Mouse (Mus musculus) gonadal fat pad, adult 2 months (tissue): ENCODE measurements around the gene Gm17657. TPM values are rescaled to one million over a fixed set of nuclear protein-coding genes. Genes with fewer than 3 reads are reported as not detected.
"Not testable (repeated sequence)": the region's sequence is repeated elsewhere in the genome, so short reads cannot be mapped to it uniquely, and the experiment has no call there.

Source experiments
- DNase-seq: peaks from one replicate; pipeline ENCODE4 v3.0.0-alpha.2; 2012; ENCODE audit warnings: low read depth
- polyA plus RNA-seq: library from polyadenylated mRNA; depleted of rRNA; stranded (reverse); fragments of >200 nt; gene quantifications from 2 replicates; pipeline ENCODE4 v1.2.3, GENCODE M21; 2012

The Gm17657 gene
- polyA plus RNA-seq, 1 experiment: not detected

DNA sequence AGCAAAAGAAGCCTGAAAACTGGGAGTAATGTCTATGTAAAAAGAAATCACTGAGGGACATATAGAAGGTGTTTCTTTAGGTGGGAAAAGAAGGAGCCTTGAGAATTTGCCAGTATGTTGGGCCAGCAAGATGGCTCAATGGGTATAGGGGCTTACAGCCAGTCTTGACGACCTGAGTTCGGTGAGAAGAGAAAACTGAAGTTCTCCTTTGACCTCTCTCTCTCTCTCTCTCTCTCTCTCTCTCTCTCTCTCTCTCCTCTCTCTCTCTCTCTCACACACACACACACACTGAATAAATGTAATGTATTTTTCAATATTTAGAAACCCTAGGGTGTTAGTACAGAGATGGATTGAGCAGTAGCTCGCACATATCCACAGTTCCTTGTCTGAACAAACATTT lies 944 bp downstream of the Gm17657 start:
- DNase-seq: no peak

DNA sequence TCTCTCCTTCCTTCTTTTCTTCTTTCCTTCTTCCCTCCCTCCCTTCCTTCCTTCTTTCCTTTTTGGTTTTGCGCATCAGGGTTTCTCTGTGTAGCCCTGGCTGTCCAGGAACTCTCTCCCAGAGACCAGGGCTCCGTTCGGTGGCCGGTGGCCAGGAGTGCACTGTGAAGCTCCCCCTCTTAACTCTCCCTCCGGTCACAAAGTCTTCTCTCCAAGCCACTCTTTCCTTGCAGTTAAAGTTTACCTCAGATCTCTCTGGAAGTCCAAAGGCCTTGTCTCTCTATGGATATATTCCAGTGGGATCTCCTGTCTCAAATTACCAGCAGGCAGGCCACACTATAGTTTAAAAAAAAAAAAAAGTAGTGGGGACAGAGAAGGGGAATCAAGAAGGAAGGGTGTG lies 4.2 kb downstream of the Gm17657 start:
- DNase-seq: no peak

DNA sequence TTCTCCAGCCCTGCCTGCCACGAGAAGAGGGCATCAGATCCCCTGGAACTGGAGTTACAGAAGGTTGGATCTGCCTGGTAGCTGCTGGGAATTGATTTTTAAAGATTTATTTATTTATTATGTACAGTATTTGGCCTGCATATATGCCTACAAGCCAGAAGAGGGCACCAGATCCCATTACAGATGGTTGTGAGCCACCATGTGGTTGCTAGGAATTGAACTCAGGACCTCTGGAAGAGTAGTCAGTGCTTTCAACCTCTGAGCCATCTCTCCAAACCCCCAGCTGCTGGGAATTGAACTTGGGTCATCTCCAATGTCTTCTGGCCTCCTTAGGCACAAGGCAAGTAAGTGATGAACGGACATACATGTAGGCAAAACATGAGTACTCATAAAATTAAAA lies 5.4 kb downstream of the Gm17657 start:
- DNase-seq: no peak

DNA sequence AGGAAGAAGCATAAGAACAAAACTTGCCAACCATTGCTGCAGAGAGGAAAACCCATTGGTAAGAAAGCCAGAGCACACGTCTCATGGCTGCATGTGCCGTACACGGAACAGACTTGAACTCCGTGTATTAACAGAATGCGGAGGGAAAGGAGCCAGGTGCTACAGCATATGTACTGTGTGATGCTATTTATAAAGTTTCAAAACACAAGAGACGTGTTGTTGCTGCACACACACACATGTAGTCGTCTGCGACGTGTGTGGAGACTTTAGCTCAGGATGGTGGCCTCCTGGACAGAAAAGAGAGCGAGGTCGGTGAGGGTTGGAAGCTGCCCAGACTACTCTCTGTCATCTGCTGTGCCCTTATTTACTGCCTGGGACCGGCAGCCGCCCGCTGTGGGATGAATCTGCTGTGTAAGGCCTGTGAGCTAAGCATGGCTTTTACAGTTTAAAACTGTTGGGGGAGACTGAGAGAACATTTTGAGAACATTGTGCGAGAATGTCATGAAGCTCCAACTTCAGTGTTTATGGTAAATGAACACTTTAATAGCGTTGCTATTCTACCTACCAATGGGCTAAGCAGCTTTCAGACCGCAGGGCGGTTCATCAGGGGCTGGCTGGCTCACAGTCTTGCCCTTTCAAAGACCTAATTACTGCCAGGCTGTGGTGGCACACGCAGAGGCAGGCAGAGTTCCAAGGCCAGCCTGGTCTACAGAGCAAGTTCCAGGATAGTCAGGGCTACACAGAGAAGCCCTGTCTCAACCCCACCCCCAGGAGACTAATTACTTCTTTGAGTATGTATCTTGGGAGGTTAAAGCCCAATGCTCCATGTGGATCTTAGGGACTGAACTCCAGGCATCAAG lies 6.4 kb downstream of the Gm17657 start:
- DNase-seq: no peak

DNA sequence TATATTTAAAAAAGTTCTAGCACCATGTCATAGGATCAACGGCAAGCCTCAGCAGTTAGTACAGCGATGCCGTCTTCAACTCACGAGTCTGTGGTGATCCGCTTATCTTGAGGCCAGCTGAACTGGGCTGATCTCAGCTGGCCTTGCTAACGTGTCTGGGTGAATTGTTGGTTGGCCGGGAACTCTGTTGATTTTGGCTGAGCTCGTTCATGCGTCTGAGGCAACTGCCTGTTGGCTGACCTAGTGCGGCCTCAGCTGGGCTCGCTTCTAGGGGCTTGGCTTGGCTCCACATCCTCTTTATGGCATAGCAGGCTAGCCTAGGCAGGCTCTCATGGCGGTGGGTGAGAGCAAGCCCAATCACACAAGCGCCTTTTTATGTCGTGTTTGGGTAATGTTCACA lies 8.0 kb downstream of the Gm17657 start:
- peak; percentile 81 for DNase-seq

DNA sequence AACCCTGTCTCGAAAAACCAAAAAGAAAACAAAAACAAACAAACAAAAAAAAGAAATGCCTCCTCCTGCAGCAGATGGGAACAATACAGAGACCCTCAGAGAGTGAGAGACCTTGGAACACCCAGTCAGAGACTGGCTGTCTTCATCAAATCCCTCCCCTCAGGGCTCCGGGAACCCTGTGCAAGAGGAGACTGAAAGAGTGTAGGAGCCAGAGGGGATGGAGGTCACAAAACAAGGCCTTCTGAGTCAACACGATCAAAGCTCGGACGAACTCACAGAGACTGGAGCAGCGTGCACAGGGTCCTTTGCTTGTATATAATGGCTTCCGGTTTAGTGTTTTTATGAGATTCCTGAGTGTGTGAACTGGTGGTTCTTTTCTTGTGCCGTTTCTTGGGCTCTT lies 9.0 kb downstream of the Gm17657 start:
- no peak for DNase-seq

DNA sequence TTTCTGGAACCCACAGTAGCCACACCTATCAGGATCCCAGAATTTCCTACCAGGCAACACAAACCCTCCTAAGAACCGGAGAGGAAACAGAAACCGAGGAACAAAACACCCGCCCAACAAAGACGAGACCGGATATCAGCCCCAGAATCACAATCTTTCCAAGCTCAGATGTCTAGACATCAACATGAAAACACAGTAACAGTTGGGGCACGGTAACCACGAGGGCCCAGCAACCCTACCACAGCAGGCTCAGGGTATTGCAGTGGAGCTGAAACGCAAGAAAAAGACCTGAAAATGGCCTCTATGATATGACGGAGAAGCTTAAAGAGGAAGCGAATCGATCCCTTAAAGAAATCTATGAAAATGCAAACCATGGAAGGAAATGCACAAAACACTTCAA lies 15.6 kb downstream of the Gm17657 start:
- DNase-seq: no peak

DNA sequence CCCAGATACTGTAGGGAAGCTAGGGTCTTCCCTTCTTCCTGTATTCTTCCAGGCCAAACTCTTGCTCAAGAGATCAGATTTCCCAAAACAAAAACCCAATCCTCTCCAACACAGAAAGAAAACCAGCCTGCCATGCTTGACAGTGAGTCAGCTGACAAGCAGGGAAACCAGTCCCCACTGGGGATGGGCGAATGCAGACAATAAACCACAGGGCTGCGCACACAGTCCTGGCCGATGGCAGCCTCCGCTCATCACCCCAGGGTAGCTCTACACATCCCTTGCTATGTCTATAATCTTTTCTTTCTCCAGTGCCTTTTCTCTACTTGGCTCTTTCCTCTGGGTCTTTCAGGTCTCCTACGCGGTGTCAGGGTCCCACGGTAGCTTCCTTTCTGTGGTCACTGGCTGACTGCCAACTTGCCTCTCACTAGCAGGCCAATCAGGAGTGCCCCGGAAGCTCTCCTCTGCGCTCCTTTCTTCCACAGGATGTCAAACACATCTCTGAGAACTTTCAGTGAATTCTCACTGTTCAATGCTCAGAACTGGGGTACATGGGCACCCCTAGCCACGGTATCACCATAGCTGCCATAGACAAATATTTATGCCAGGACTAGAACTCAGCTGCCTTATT lies 17.6 kb downstream of the Gm17657 start:
- DNase-seq: no peak

- DNase-seq: no peak
Observed at GRCm38 (mm10) chr17:29531278-29531677, 18.2 kb downstream of the Gm17657 start.

GRCm38 (mm10) chr17:29530508-29530907 lies 18.9 kb downstream of the Gm17657 start:
- DNase-seq: no peak

DNA sequence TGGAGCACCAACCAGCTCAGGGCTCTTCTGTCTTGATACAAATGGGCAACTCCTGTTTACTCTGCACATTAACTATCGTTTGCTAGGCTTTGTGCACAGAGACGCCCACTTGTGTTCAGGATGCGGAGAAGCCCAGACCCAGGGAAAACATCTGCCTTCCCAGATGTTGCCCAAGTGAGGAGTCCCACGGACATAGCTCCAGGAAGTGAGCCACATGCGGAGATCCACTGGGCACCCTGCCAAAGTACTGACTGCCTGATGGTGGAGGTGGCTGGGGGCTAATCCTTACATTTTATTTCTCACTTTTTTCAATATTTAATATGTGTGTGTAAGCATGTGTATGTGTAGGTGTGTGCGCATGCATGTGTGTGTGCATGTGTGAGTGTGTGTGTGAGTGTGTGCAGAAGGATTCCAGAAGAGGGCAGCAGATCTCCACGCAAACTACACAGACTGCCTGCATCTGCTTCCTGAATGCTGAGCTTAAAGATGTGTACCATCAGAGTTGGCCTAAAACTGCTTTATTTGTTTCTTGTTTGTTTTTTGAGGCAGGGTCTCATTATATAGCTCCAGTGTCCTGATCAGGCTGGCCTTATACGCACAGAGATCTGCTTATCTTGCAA lies 20.8 kb downstream of the Gm17657 start:
- no peak for DNase-seq

- no peak for DNase-seq
Observed at GRCm38 (mm10) chr17:29525613-29526012, 23.8 kb downstream of the Gm17657 start.

- no peak for DNase-seq
Observed at GRCm38 (mm10) chr17:29519731-29520130, 29.7 kb downstream of the Gm17657 start.

- DNase-seq: not testable (repeated sequence)
Observed at GRCm38 (mm10) chr17:29518665-29519064, 30.8 kb downstream of the Gm17657 start.

- DNase-seq: no peak
Observed at GRCm38 (mm10) chr17:29514435-29514834, 35.0 kb downstream of the Gm17657 start.

DNA sequence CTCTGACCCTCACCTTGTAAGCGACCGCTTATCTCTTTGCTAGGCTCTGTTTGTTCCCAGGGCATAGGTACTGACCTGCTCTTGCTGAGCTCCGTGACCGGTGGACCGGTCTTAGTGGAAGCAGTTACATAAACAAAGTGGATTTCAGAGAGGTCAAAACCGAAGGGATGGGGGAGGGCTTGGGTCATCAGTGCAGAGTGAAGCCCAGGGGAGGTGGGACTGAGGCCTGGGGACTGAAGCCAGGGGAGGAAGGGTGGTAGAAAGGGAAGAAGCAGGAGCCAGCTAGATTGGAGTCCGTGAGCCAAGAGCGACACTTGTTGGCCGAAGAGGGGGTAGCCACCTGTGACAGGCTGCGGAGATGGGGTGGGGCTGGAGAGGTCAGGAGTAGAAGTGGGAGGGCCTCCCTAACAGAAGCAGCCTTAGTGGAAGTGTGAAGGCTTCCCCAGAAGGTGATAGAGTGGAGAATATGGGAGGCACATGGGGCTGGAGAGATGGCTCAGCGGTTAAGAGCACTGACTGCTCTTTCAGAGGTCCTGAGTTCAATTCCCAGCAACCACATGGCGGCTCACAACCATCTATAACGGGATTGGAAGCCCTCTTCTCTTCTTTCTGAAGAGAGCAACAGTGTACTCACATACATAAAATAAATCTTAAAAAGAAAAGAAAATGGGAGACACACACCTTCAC lies 36.3 kb downstream of the Gm17657 start:
- DNase-seq: no peak

DNA sequence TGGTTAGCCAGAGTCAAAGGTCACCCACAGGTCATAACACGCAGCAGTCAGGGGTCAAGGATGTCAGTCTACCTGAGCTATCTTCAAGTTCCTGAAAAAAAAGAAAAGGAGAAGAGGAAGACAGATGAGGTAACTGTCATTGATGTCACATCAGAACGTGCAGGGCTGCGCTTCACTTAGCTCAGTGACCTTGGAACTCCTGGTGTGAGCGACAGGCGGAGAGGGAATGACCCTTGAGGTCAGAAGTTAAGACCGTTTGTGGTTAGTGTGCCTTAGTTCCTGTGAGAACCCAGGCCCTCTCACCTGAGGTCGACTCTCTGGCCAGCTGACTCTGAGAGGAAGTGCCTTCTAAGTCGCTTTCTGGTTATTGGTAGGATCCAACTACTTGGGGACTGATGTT lies 38.7 kb downstream of the Gm17657 start:
- no peak for DNase-seq

- no peak for DNase-seq
Observed at GRCm38 (mm10) chr17:29508927-29509608, 40.4 kb downstream of the Gm17657 start.

DNA sequence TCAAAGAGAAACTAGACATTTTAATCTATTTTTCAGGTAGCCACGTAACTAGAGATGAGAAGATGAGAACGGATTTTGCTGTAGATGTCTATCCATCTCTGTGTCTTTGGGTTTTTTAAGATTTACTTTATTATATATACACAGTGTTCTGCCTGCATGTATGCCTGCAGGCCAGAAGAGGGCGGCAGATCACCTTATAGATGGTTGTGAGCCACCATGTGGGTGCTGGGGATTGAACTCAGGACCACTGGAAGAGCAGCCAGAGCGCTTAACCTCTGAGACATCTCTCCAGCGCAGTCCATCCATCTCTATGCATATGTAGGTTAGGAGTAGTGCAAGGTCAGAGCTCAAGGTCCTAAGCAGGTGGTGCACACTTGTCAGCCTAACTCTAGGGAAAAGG lies 45.7 kb downstream of the Gm17657 start:
- DNase-seq: no peak

DNA sequence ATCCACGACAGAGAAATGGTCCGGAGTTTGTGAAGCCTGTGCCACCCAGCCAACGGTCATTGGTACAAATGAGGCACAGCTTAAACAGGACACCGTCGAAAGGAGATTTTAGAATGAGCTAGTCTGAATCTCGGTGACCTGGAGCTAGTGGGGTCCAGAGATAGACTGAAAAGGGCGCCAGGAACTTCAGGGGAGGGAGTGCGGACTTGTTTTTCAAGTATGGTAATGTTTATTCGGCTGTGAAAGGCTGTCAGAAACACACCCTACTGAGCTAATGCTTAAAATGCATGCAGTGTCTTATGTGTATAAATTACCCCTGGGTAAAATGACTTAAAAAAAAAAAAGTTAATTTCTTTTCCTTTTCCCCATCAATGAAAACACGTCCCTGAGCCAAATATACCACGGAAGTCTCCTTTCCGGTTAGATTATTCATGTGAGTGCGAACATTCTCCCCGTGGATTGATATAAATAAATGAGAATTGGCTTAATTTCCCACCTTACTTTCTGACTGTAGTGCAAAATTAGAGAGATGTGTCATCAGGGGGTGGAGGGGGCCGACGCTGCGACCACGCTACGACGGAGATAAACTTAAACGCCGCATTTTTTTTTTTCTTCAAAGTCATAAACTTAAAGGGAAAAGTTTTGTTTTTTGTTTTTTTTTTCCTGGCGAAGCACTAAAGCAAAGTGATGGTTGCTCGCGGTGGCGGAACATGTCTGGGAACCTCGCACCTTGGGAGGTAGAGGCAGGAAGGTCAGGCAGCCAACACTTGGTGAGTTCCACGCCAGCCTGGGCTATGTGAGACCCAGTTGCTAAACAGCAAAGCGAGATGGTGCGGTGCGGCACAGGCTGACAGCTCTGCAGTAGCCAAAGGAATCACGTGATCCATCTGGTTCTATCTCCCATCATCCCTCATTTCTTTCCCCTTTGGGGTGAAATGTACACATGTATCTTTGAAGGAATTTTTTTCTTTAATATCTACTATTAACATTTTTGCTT lies 46.5 kb downstream of the Gm17657 start:
- no peak for DNase-seq
